Mouse (Mus musculus) T-helper 2 cell (primary cell): Measurements from ENCODE around the gene Samd7.

ENCODE experiments used
- in situ Hi-C: fragments of 300-600 bp; cut with MboI, MseI; formaldehyde crosslinking; loops from one replicate; pipeline ENCODE4 v1.15.1; 2025; ENCODE audit warnings: high pct_unique_total_duplicates

The Samd7 gene

DNA sequence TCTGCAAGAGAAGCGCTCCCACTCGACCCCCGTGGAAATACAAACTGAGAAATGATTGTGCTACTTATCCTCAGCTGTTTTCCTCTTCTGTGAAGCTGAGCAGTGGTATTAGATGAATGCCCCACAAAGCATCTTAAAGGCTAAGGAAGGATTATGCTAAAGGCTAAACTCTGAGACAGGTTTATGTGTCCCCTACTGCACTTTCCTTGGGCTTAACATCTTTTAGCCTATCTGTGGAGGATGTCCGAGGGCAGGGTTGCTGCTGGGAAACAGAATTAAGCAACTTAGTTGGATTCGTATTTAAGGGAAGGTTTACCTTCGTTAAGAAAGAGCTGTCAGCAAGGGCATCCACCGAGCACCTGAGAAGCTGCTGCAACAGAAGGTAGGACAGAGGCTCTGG lies at the start of gene Samd7:
Gene Samd7, plus strand, starts transcription at position 288 of the 400 bp plus-strand sequence.
- in situ Hi-C loops = no loop called here

DNA sequence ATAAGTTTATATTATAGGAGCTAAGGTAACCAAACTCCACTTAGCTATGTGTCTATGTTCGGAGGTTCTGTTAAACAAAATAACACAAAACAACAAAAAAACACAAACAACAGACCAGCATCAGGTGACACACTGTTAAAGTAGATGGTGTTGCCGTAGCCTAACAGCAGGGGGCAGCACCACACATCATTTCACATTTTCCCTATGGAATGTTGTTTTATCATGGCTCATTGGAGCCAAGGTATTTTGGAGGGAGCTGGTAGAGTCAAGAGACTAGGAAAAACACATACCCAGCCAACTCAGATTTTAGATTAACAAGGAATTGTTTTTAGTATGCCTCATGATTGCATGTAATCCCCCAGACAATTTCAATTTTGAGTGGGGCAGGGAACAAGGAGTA lies 49.7 kb upstream of the Samd7 start:
- in situ Hi-C loops = loop anchor here (5.0 kb wide), 1 partner anchor 44 kb away; no protein-coding TSS in a partner anchor

DNA sequence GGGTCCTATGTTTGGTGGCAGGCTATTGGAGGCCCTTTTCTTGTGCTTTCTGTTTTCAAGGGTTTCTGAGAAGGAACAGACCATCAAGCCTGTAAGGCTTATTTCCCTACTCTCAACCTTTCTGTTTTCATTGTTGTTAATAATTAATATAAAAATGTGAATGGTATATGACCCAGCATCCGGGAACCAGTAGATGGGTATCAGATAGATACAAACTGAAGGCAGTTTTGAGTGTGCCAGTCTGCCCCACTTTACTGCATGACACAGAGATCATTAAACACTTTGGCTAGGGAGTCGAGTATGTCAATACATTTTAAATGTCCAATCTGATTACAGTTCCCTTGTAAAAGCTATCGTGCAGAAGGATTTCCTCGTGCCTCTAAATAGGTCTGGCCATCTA lies 48.2 kb upstream of the Samd7 start:
- in situ Hi-C loops = loop anchor here (5.0 kb wide), 1 partner anchor 46 kb away; no protein-coding TSS in a partner anchor

DNA sequence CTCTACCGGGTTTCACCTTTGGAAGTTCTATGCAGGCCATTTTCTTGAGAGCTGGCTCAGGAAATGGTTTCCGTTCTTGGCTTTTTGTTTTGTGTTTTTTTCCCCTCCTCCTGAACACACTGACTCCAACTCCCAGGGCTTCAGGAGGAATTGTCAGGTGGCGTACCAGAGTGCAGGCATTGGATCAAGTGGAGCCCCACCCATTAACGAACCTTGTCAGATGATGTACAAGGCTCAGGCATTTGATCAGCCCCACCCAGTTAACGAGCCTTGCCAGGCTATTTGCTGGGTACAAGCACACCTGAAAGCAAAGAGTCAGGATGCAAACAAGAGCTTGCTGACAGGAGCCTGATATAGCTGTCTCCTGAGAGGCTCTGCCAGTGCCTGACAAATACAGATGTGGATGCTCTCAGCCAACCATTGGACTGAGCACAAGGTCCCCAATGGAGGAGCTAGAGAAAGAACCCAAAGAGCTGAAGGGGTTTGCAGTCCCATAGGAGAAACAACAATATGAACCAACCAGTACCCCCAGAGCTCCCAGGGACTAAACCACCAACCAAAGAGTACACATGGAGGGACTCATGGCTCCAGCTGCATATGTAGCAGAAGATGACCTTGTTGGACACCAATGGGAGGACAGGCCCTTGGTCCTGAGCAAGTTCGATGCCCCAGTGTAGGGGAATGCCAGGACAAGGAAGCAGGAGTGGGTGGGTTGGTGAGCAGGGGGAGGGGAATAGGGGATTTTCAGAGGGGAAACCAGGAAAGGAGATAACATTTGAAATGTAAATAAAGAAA lies 46.2 kb upstream of the Samd7 start, which contains the start of gene Lrrc31:
Gene Lrrc31, minus strand, starts transcription at position 133 of the 795 bp plus-strand sequence.
- in situ Hi-C loops = loop anchor here (5.0 kb wide), 1 partner anchor 48 kb away; no protein-coding TSS in a partner anchor

DNA sequence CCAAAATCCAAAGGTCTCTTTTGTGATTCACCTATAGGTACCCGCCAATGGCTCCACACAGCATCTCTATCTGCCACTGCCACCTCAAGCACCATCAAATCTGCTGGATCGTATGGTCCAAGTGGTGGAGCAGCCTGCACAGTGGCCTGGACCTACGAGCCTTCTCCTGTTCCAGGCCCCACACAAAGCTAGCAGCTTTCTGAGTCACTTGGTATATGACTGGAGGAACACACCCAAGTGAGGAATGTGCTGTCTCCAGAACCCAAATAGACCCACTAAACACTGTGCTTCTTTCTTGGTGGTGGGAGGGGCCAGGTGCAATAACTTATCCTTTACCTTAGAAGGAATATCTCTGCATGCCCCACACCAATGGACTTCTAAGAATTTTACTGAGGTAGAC lies 40.1 kb upstream of the Samd7 start:
- in situ Hi-C loops = no loop called here

DNA sequence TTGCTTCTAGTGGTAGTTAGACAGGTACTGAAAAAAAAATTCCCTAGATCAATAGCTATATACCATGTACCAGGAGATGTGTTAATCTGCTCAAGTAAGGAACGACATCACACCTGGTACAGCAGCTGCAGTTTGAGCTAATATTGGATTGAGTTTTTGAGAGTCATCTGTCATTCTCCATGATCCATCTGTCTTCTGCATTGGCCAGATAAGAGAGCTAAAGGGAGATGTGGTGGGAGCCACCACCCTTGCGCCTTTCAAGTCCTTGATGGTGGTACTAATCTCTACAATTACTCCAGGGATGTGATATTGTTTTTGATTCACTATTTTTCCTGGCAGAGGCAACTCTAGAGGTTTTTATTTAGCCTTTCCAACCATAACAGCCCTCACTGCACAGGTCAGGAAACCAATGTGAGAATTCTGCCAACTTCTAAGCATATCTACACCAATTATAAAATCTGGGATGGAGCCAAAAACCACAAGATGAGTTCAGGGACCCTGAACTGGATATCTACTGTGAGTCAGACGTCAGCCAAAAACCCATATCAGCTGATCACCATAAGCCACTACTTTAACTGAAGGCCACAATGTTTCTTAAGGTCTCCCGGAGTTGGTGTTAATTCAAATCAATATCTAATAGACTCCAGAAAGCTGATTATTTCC lies 39.3 kb upstream of the Samd7 start:
- in situ Hi-C loops = no loop called here

DNA sequence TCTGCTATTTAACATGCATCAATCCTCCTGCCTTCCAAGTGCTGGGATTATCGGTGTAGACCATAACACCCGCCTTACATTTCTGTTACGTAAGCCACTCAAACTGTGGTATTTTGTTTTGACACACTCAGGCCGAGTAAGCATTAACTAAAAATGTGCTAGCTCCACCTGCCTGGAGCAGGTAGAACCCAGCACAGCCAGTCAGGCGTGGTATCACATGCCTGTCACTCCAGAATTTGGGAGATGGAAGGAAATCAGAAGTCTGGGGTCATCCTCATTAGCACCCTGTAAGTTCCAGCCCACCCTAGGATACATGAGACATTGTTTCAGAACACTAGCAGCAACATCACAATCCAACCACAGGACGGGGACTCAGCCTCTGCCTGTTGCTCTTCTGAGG lies 35.9 kb upstream of the Samd7 start:
- in situ Hi-C loops = no loop called here

DNA sequence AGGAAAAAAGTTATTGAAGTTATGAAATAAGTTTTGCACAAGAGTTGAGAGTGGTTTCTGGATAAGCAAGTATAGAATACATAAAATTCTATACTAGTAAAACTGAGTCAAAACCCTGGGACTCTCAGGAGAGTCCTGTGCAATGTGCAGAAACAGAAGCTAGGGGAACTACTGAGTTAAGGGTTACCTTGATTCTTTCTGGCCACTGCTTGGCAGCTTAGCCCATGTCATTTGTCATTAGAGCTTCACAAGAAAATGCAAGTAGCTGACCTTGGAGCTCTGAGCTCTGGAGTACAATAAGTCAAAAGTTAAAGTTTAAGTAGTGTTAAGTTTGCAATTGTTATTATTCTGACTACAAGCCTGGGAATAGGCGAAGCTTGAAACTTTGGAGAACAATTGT lies 32.8 kb upstream of the Samd7 start:
- in situ Hi-C loops = no loop called here

DNA sequence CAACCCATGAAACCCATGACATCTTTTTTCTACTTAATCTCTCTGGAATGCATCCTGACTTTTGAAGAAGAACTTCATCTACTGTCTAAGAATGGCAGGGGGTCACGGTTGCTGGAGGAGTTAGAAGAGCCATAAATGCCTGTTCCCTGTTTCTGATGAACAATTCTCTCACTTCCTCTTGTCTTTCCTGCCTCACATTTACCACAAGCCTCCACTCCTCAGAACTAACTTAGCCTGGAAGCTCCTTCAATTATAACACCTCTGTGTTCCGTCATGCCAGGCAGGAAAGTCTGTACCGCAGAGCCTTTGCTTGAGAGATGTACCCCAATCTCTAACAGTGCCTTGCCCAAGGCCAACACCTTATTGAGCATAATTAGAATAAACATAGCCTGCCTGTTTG lies 27.4 kb upstream of the Samd7 start:
- in situ Hi-C loops = no loop called here

DNA sequence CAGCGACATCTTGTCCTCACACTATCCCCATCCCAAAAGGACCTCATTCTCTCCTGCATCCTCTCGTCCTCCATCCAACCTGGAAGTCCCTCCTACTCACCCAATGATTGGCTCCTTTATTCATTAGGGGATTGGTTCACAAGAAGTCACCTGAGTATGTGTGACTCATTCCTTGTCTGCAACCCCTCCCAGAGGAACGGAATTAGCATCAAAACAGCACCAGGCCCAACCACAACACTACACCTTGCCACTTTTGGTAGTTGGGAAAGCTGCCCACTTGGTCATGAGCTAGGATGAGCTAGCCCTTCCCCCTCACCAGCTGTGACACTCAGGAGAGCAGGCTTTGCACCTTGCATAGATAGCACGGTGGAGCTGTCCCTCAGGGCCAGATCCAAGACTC lies 24.1 kb upstream of the Samd7 start:
- in situ Hi-C loops = no loop called here

DNA sequence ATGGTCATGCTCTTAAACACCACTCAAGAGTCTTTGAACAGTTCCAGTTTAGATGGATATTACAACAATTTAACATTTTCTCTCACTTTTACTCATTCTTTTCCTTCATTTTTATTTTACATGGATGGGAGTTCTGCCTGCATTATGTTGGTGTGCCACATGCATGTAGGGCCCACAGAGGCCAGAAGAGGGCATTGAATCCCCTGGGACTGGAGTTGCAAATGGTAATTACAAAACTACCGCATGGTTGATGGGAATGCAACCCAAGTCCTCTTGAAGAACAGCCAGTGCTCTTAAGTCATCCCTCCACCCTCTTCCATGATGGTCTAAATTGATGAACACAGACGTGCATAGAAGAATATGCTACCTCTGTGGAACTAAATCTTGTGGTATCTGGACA lies 23.6 kb upstream of the Samd7 start:
- in situ Hi-C loops = no loop called here

DNA sequence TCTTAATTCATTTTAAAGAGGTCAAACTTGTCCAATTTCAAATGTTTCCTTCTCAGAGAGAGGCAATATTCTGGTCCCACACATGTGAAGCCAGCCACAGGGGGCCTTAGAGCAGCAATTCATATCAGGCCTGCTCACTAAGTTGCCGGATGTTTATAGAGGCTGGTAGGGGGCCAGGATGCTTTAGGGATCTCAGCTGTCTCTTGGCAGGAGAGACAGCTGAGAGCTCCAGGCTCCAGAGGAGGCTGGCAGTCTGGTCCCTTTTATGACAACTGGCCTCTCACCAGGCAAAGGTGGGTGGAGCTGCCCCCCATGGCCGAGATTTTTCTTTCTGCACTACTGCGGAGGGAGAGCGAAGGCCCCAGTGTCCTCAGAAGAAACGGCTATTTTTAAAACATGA lies 22.9 kb upstream of the Samd7 start:
- in situ Hi-C loops = no loop called here

DNA sequence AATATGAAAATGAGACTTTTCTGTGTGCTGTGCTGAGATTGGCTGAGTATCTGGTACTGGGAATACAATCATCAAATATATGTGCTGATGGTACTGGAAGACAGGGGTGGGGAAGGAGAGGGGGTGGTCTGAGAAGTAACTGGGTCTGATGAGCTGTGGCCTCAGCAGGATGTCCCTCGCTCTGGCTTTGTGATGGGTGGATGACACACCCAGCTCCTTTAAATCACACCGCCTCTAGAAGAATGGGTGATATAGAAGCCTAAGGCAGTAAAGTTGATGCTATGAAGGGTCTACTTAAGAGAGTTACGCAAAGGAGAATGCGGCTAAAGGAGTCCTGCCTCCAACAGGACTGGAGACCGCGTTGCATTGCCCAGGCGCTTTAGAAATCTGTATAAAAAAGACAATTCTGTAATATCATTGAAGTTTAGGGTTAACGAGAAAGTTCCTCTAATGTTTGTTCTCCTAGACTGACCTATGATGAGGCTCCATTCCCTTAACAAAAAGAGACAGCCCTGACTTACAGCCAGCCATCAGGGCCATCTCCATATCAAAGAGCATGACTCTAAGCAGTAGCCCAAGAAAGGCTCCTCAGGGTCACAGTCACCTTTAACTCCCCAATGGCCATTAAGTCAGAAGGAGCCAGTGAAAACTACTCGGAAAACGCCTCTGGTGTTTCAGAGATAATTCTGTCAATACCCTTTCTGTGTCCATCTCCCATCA lies 21.8 kb upstream of the Samd7 start:
- in situ Hi-C loops = no loop called here

DNA sequence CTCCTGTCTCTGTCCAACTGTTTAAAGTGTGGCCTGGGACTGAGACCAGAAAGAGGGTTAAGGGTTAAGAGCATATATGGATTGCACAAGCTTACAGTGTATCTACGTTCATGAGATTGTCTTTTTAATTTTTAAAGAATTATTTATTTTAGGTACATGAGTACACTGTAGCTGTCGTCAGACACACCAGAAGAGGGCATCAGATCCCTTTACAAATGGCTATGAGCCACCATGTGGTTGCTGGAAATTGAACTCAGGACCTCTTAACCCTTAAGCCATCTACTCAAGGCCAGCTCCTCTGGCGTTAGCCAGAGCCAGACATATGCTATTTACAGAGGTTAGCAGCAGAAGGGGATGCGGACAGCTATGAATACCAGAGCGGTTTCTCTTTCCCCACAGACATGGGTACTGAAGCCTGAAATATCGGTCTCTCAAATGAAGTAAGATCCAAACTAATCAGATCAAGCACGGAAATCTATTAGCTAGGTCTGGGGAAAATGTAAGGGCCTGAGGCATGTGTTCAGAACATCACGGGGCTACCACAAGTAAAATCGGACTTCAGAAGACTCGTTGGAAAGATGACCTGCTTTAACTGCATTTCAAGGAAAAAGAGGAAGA lies 21.1 kb upstream of the Samd7 start:
- in situ Hi-C loops = no loop called here

DNA sequence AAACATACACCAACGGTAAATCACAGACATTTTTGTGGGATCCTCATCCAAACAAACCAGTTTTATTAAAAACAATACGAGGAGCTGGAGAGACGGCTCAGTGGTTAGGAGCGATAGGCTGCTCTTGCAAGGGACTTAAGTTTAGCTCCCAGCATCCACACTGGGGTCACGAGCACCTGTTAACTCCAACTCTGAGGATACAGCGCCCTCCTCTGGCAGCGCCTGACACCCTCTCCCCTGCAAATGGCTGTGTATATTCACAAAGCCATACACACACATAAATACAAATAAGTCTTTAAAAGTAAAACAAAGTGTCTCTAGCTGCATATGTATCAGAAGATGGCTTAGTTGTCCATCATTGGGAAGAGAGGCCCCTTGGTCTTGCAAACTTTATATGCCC lies 20.6 kb upstream of the Samd7 start:
- in situ Hi-C loops = no loop called here

DNA sequence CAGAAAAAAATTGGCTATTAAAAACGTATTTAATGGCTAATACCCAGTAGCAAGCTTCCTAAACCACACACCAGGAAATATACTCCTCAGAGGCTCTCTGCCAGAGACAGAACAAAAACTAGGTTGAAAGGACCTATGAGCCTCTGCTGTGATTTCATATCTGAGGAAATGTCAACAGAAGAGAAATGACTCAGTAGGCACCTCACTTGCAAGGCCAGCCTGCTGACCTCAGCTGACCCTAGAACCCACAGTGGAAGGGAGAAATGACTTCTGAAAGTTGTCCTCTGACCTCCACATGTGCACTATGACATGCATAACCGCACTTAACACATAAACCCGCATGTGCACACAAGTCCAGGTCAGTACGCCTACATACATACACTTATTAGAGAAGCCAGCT lies 18.9 kb upstream of the Samd7 start:
- in situ Hi-C loops = no loop called here

DNA sequence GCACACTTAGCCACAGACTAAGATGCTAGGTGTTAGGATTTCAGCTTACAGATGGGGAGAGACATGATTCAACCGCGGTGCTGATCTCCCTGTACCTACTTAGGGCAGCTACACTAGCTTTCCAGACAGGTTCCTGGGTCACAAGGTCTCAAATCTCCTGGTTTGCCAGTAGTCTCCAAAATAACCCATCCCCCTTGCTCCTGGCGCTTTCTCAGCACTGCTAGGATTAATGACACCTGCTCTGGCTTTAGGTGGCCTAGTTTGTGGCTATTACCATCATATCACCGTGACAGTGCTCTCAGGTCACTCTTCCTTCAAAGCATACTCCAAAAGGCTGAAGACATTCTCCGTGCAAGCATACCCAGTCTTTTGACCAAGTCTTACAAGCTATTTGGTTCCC lies 17.0 kb upstream of the Samd7 start:
- in situ Hi-C loops = no loop called here

DNA sequence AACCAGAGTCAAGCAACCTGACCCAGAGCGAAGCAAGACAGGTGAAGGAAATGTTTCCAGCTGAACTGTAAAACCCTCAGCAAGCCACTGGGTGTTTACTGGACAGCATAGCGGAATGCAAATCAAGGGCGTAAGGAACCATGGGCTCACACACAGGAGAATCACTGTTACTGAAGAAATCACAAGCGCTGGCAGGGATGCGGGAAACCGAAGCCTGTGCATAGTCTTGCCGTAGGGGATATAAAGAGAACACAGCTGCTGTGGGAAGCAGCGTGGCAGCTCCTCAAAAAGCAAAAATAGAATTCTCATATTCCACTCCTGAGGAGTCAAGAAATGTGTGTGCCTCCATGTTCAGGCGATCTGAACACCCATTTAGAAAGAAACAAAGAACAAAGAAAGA lies 9.3 kb upstream of the Samd7 start:
- in situ Hi-C loops = no loop called here

DNA sequence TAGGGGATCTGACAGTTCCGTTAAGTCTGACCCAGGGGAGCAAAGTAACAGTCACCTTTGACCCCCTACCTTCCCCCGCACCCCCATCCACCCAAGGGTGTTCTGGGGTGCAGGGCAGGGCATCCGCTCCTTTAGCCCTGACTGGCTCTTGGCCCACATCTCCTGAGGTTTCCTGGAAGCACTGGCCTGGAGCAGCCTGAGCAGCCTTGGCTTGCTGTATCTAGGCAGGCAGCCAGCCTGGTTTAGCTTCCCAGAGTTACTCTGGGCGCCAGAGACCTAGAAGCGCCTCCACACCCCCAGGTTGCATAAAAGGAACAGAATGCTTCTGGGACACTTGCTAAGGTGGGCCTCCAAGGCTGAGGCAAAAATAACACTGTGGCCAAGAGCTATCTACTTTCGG lies 4.8 kb upstream of the Samd7 start:
- in situ Hi-C loops = no loop called here

DNA sequence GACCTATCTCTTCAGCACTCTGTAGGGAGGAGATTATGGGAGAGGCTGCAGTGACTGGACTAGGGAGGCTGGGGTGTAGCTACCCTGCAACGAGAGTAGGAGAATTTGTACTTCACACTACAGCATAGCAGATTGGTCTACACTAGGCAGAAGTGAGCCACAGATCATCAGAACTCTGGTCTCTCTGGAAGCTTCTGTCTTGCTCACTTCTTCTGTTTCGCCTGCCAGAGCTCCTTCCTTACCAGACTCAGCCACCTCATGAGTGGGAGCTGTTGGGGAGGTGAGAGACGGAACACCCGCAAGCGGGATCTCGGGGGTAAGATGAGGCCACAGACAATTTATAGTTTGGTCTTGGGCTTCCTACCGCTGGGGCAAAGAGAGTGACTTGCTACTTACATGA lies 3.2 kb upstream of the Samd7 start:
- in situ Hi-C loops = no loop called here

DNA sequence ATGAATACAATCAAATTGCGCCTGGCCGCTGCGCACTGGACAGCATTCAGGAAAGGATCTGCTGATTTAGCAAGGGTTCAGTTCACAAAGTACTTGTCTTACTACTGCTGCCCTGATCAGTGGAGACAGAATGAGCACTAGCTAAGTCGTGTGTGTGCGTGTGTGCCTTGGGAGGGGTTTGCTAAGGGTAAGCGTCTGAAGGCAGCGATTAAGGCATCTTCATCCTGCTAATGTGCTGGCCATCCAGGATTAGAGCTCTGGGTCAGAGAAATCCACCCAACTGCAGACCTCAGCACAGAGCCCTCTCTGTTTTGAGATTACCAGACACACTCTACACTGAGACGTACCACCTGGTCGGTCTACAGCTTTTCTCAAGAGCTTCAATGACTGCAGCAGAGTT lies 2.2 kb downstream of the Samd7 start:
- in situ Hi-C loops = no loop called here

DNA sequence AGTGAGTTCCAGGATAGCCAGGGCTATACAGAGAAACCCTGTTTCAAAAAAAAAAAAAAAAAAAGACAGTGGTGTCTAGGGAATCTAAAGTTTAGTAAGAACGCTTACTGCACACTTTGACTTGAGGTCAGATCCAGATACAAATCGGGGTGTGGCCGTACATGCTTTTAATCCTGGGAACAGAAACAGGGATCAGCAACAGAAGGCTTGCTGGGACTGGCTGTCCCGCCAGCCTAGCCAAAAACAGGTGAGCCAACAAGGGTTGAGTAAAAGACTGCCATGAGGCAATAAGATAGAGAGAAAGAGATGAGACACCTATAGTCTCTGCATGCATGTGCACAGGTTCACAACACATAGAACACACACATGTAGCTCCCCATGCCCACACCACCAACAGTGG lies 8.6 kb downstream of the Samd7 start:
- in situ Hi-C loops = no loop called here
